In genomic region chr7:89787735-89788134, GRCm38 (mm10) we compare ENCODE assay signal across 14 mouse cellular contexts.
A peak's percentile ranks its signal among the peaks of the same experiment; 100 is the strongest.
DNase-seq lines count a peak whose midpoint lies in the region; ATAC-seq and TF ChIP-seq lines count a peak whose summit lies in the region.
"Had no signal": no experiment of that assay in that cellular context is flagged by ENCODE, and none has a peak within 500 bp of the region (broad histone marks: within the 10 kb centered on the region; RNA-seq: fewer than 3 reads in every experiment).

No protein-coding gene starts in this region.

- no peak overlapping the region for H3K9ac ChIP-seq in hindbrain, embryonic 12.5 days
- H3K9ac ChIP-seq in hindbrain, postnatal 0 days (replicated peaks; ENCODE audit: low read length), result no peak overlapping the region
- H3K9ac ChIP-seq in midbrain, embryonic 14.5 days (replicated peaks; ENCODE audit: low read length), result no peak overlapping the region

- DNase-seq in kidney, adult 11 months, result peak; percentile 17
- no peak for DNase-seq in kidney, postnatal 10 days
- DNase-seq in adrenal gland, adult (ENCODE audit: inconsistent age in 2 of 2, low spot score in 1 of 2), result peak; percentile 73 to 88
- DNase-seq in gastrocnemius, adult 2 months, result peak; percentile 36
- DNase-seq in skeletal muscle tissue, adult 2 months (ENCODE audit: low read depth, low spot score), result peak; percentile 51
- no peak for DNase-seq in hindbrain, postnatal 0 days (ENCODE audit: low spot score)
- no peak for DNase-seq in midbrain, embryonic 14.5 days
- DNase-seq: cerebellum, adult 18-20 months; kidney, postnatal 14 days; layer of hippocampus, postnatal 36 days; thymus, adult 2 months had no signal

- no peaks in the 10 kb centered on the region for H3K36me3 ChIP-seq in hindbrain, embryonic 12.5 days
- H3K36me3 ChIP-seq in hindbrain, postnatal 0 days (ENCODE audit: insufficient read depth, low read length), result no peaks in the 10 kb centered on the region
- no peaks in the 10 kb centered on the region for H3K36me3 ChIP-seq in midbrain, embryonic 14.5 days (ENCODE audit: control insufficient read depth, insufficient read depth, low read length)
- H3K36me3 ChIP-seq: midbrain, embryonic 10.5 days had no signal

- H3K4me2 ChIP-seq in hindbrain, embryonic 12.5 days (replicated peaks), result no peak overlapping the region
- no peak overlapping the region for H3K4me2 ChIP-seq in hindbrain, postnatal 0 days (ENCODE audit: low read depth, low read length)
- H3K4me2 ChIP-seq in midbrain, embryonic 14.5 days (ENCODE audit: low read length), result no peak overlapping the region

- no peak overlapping the region for H3K4me3 ChIP-seq in gastrocnemius, adult 2 months
- no peak overlapping the region for H3K4me3 ChIP-seq in hindbrain, embryonic 12.5 days
- H3K4me3 ChIP-seq in hindbrain, postnatal 0 days (ENCODE audit: low read length), result no peak overlapping the region
- H3K4me3 ChIP-seq in midbrain, embryonic 14.5 days (replicated peaks; ENCODE audit: low read depth, low read length), result no peak overlapping the region
- H3K4me3 ChIP-seq: erythroblast, embryonic 14.5 days; midbrain, embryonic 10.5 days had no signal

- intact Hi-C loops in gastrocnemius, adult 2 months (cut with DNase I), result no loop called here

- H3K4me1 ChIP-seq in hindbrain, embryonic 12.5 days, result no peaks in the 10 kb centered on the region
- no peaks in the 10 kb centered on the region for H3K4me1 ChIP-seq in hindbrain, postnatal 0 days (ENCODE audit: insufficient read depth, low read length)
- no peaks in the 10 kb centered on the region for H3K4me1 ChIP-seq in midbrain, embryonic 14.5 days (ENCODE audit: control insufficient read depth, insufficient read depth, low read length)
- H3K4me1 ChIP-seq: midbrain, embryonic 10.5 days had no signal

- no peaks in the 10 kb centered on the region for H3K9me3 ChIP-seq in hindbrain, embryonic 12.5 days (replicated peaks)
- no peaks in the 10 kb centered on the region for H3K9me3 ChIP-seq in hindbrain, postnatal 0 days (ENCODE audit: low read length)
- no peaks in the 10 kb centered on the region for H3K9me3 ChIP-seq in midbrain, embryonic 14.5 days (ENCODE audit: control insufficient read depth, low read length)
- H3K9me3 ChIP-seq: midbrain, embryonic 10.5 days had no signal

- WGBS in hindbrain, embryonic 12.5 days, result 79% methylated on average over 7 of the region's 7 CpGs
- 79% methylated on average over 7 of the region's 7 CpGs for WGBS in hindbrain, postnatal 0 days
- 88% methylated on average over 7 of the region's 7 CpGs for WGBS in midbrain, embryonic 14.5 days

- TF ChIP-seq CTCF in gastrocnemius, adult 2 months (IDR thresholded peaks at IDR 0.05), result no peak
- TF ChIP-seq CTCF in hindbrain, postnatal 0 days (IDR thresholded peaks at IDR 0.05; ENCODE audit: low read depth), result no peak

- H3K27ac ChIP-seq in gastrocnemius, adult 2 months, result peak overlapping the region; percentile 28; the same call in 1 of the 2 replicates
- no peak overlapping the region for H3K27ac ChIP-seq in hindbrain, embryonic 12.5 days
- H3K27ac ChIP-seq in hindbrain, postnatal 0 days, result no peak overlapping the region
- H3K27ac ChIP-seq in midbrain, embryonic 14.5 days (replicated peaks; ENCODE audit: low read depth, low read length), result no peak overlapping the region
- H3K27ac ChIP-seq: midbrain, embryonic 10.5 days had no signal

- no peaks in the 10 kb centered on the region for H3K27me3 ChIP-seq in hindbrain, embryonic 12.5 days
- H3K27me3 ChIP-seq in hindbrain, postnatal 0 days (ENCODE audit: insufficient read depth, low read length), result no peaks in the 10 kb centered on the region
- no peaks in the 10 kb centered on the region for H3K27me3 ChIP-seq in midbrain, embryonic 14.5 days (ENCODE audit: control insufficient read depth, insufficient read depth, low read length)

- ATAC-seq in hindbrain, embryonic 12.5 days (ENCODE audit: low FRiP score), result no peak
- no peak for ATAC-seq in hindbrain, postnatal 0 days
- no peak for ATAC-seq in midbrain, embryonic 14.5 days (ENCODE audit: low FRiP score, low TSS enrichment)

Comparison
In these comparisons a context has a peak if more than half of its experiments do, and no peak if none do; other contexts are left out.
1. DNase-seq: peak in kidney, adult 11 months (single experiment), adrenal gland, adult (2 of 2), gastrocnemius, adult 2 months (single experiment) and skeletal muscle tissue, adult 2 months (single experiment); none in kidney, postnatal 10 days (single experiment), hindbrain, postnatal 0 days (single experiment) and midbrain, embryonic 14.5 days (single experiment).